Mouse (Mus musculus): ENCODE results near the gene Tbrg4.

DNA sequence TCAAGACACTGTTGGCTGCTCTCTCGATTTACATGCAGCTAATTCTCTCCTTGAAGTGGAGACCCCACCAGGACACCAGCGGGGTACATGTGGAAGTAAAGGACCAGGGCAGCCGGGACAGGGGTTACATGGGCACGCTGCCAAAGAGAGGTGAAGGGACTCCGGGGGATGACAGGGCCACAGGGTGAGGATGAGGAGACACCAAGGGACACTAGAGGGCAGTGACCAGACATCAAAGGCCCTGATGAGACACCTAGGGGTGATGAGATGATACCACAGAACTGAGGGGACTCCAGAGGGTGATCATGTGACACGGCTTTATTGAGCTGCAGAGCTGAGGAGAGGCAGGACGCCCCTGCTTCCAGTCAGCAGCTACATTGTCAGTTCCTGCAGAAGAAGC, 28.3 kb downstream of the Tbrg4 start:
- no peak for TF ChIP-seq CTCF (IDR thresholded peaks at IDR 0.05; ENCODE audit: extremely low read depth, insufficient read length, insufficient replicate concordance, low read depth, low read length)
- no peak for TF ChIP-seq POLR2A (IDR thresholded peaks at IDR 0.05; ENCODE audit: low read depth, low read length)
